Mouse (Mus musculus) lung, embryonic 14.5 days (tissue): ENCODE results near the gene Mydgf. TPM values are rescaled to one million over a fixed set of nuclear protein-coding genes. Genes with fewer than 3 reads are reported as not detected.

Experiments
- ATAC-seq: fragments of 200-750 bp; cut with Nextera tagmentation; 2 replicates; pipeline ENCODE4 v1.8.0; 2017; ENCODE audit warnings: mild to moderate bottlenecking, moderate TSS enrichment, moderate library complexity; ENCODE audit not compliant: insufficient read depth
- DNase-seq: peaks from one replicate; pipeline ENCODE4 v3.0.0-alpha.2; 2015
- H3K27ac ChIP-seq: fragments of 300-500 bp; sonication (generic); 2 replicates; pipeline ENCODE4 v1.5.1; 2014; ENCODE audit warnings: low read depth, mild to moderate bottlenecking, moderate library complexity
- H3K27me3 ChIP-seq: fragments of 300-500 bp; sonication (generic); 2 replicates; pipeline ENCODE4 v1.6.1; 2014; ENCODE audit warnings: low read length, control low read depth; ENCODE audit not compliant: insufficient read depth
- H3K36me3 ChIP-seq: fragments of 300-500 bp; sonication (generic); 2 replicates; pipeline ENCODE4 v1.6.1; 2014; ENCODE audit warnings: control low read depth; ENCODE audit not compliant: insufficient read depth
- H3K4me1 ChIP-seq: fragments of 300-500 bp; sonication (generic); 2 replicates; pipeline ENCODE4 v1.6.1; 2014; ENCODE audit warnings: antibody characterized with exemption, control low read depth; ENCODE audit not compliant: insufficient read depth
- H3K4me2 ChIP-seq: fragments of 300-500 bp; sonication (generic); 2 replicates; pipeline ENCODE4 v1.6.1; 2014; ENCODE audit warnings: mild to moderate bottlenecking
- H3K4me3 ChIP-seq: fragments of 300-500 bp; sonication (generic); 2 replicates; pipeline ENCODE4 v1.5.1; 2014; ENCODE audit warnings: low read depth, low read length
- H3K9ac ChIP-seq: fragments of 300-500 bp; sonication (generic); 2 replicates; pipeline ENCODE4 v1.6.1; 2014
- H3K9me3 ChIP-seq: fragments of 300-500 bp; sonication (generic); 2 replicates; pipeline ENCODE4 v1.6.1; 2016; ENCODE audit warnings: low read depth, low read length, control low read depth
- CTCF ChIP-seq: IDR thresholded peaks from 2 replicates; pipeline ENCODE4 v1.5.1; 2016; ENCODE audit warnings: antibody characterized with exemption, low read depth
- WGBS: fragments of 180-500 bp; shearing (Covaris S2); extraction: QIAGEN DNeasy Blood & Tissue Kit; methylation state at CpG from one replicate; pipeline ENCODE4 v1.1.7; 2014; 5-methylcytosine and 5-hydroxymethylcytosine counted together
- polyA plus RNA-seq: library from polyadenylated mRNA; unstranded; fragments of >200 nt; fragmentation: Nextera tagmentation; extraction: Ambion mirVana; gene quantifications from 2 replicates; pipeline ENCODE4 v1.2.1, GENCODE M21; 2014

Mydgf gene
- polyA plus RNA-seq, 1 experiment from 2014 or later: 95.3 TPM

DNA sequence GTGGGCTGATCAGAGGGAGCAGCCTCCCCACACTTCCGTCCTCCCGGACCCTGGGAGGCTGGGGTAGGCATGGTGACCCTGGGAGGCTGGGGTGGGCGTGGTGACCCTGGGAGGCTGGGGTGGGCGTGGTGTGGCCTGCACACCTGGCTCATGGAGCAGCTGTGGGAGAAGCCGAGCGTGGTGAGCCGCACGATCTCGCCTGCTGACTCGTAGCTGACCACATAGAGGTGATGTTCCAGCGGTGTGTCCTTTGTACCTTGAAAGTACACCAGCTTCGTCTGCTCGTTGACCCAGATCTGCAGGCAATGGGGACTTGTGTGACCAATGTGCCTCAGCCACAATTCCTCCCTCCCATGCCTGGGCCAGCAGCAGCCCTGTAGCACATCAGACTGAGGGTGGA, 11.0 kb upstream of the Mydgf start:
- WGBS: 88% methylated on average over 13 of the region's 13 CpGs
- H3K9ac ChIP-seq: no peak overlapping the region
- TF ChIP-seq CTCF: no peak
- H3K4me1 ChIP-seq: no peaks in the 10 kb centered on the region
- ATAC-seq (0 out of 2 replicates have a peak, but pooled peaks have one; percentile 21), DNase-seq (no peak)
- H3K27ac ChIP-seq: no peak overlapping the region
- no peaks in the 10 kb centered on the region for H3K27me3 ChIP-seq
- H3K9me3 ChIP-seq: no peaks in the 10 kb centered on the region
- H3K36me3 ChIP-seq: peaks cover 88% of the 10 kb centered on the region
- H3K4me2 ChIP-seq: no peak overlapping the region
- no peak overlapping the region for H3K4me3 ChIP-seq

DNA sequence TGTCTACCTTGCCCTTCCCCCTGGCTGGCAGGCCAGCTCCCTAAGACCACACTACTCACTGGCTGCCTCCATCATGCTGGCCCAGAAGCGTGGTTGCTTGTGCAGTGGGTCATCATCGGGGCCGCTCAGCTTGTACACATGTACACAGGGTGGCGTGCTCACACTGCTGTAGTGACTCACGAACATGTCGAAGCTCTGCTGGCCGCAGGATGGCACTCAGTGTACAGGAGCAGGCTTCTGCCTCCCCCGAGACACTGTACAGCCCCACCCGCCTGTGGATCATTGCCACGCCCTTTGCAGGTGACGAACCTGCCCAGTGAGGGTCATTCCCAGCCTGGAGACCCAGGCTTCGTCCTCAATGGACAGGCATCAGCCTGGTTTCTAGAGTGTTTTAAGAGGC, 10.6 kb upstream of the Mydgf start:
- H3K36me3 ChIP-seq: peaks cover 91% of the 10 kb centered on the region
- no peak overlapping the region for H3K27ac ChIP-seq
- no peak for DNase-seq
- no peaks in the 10 kb centered on the region for H3K9me3 ChIP-seq
- 0 out of 2 replicates have a peak, but pooled peaks have one; percentile 23 for ATAC-seq
- no peak overlapping the region for H3K9ac ChIP-seq
- H3K4me2 ChIP-seq: no peak overlapping the region
- no peaks in the 10 kb centered on the region for H3K27me3 ChIP-seq
- 89% methylated on average over 12 of the region's 12 CpGs for WGBS
- no peaks in the 10 kb centered on the region for H3K4me1 ChIP-seq
- H3K4me3 ChIP-seq: no peak overlapping the region
- no peak for TF ChIP-seq CTCF

DNA sequence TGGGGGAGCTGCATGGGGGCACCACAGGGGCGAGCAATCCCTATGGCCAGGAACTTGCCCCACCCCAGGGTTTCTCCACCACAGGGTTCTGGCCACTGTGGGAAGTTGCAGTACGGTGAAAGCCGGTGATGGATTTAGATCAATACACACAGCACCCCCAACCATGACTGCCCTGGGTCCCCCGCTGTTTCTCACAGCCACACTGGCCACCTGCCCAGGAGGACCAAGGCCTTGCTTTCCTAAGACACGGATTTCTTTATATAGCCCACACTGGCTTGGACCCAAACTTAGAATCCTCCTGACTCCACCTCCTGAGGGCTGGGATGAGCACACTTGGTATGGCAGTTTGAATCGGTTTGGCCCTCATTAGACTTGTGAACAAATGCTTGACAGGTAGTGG, 7.5 kb upstream of the Mydgf start:
- Histone ChIP-seq H3K4me2 (no peak overlapping the region), H3K27me3 (no peaks in the 10 kb centered on the region), H3K9ac (no peak overlapping the region), H3K9me3 (no peaks in the 10 kb centered on the region), H3K4me1 (no peaks in the 10 kb centered on the region), H3K36me3 (peaks cover 88% of the 10 kb centered on the region), H3K27ac (no peak overlapping the region), H3K4me3 (no peak overlapping the region)
- ATAC-seq (no peak), DNase-seq (no peak)
- 85% methylated on average over 6 of the region's 6 CpGs for WGBS
- no peak for TF ChIP-seq CTCF

DNA sequence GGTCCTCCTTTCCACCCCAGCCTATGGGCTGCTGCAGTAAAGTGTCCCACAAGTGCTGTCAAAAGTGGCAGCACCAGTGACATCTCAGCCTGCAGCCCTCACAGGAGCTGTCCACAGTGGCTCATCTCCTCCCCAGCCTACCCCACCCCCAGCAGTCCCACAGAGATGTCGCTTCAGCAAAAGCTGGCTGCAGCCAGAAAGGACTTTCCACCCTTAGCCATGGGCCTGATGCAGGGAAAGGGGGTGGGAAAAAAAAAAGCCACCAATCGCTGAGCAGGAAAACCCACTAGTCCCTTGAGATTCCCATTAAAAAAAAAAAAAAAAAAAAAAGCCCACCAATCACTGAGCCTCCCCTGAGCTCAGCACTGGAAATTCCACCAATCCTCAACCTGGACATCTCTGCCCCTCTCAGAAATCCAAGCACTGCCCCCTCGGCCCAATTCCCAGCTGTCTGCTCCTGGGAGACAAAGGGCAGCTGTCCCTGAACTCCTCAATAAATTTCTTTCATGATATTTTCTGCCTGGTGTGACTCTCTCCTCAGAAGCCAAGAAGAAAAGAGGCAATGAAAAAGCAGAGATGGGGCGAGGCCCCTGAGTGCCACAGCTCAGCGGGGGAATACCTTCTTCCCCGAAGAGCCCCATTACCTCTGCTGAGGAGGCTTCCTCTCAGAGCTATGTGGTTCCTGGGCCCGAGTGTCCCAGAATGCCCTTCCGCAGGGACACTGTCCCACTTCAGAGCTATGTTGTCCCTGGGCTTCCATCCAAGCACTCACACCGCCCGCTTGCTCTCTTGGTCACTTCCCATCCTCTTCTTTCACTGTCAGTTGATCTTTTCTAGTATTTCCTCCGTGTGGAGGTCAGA, 1.8 kb upstream of the Mydgf start:
- ATAC-seq: peak; percentile 68
- Histone ChIP-seq H3K9ac (no peak overlapping the region), H3K36me3 (peaks cover 57% of the 10 kb centered on the region), H3K27ac (peak overlapping the region; percentile 72), H3K9me3 (no peaks in the 10 kb centered on the region), H3K27me3 (no peaks in the 10 kb centered on the region), H3K4me2 (peak overlapping the region; percentile 94; the same call in 1 of the 2 replicates), H3K4me1 (peaks cover 5% of the 10 kb centered on the region; the same call in 1 of the 2 replicates), H3K4me3 (no peak overlapping the region)
- peak; percentile 77 for DNase-seq
- 36% methylated on average over 11 of the region's 11 CpGs for WGBS
- no peak for TF ChIP-seq CTCF

DNA sequence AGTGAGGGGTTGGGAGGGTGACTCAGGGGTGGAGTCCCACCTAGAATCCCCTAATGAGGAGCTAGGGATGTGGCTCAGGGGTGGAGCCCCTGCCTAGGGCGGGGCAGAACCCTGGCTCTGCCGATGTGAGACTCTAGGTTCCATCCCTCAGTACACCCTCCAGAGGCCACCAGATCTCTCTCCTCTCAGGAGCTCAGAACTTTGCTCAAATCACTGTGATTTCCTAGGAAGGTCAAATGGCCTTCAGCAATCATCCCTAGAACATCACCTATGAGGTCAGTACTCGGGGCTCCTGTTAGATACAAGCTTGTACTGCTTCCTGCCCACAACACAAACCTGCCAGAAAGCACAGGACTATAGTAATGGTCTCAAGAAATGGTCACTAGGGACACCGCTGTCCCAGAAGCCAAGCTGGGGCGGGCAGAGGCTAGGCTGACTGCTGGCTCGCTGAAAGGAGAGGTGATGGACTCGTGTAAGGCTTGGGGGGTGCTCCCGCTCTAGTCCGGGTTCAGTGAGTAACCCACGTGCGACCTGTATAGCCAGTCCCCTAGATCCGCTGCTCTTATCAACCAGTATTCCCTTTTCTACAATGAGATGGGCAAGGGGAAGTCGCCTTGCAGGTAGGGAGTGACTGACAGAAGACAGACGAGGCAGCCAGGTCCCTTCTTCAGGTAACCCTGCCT, 604 bp downstream of the Mydgf start:
- Histone ChIP-seq H3K4me1 (peaks cover 5% of the 10 kb centered on the region; the same call in 1 of the 2 replicates), H3K27ac (peak overlapping the region; percentile 51), H3K4me2 (peak overlapping the region; percentile 94), H3K4me3 (peak overlapping the region; percentile 91), H3K36me3 (peaks cover 55% of the 10 kb centered on the region), H3K9me3 (no peaks in the 10 kb centered on the region), H3K9ac (peak overlapping the region; percentile 78), H3K27me3 (no peaks in the 10 kb centered on the region)
- peak; percentile 10 for DNase-seq
- peak; percentile 18 for ATAC-seq
- WGBS: under 1% methylated on average over 14 of the region's 14 CpGs
- no peak for TF ChIP-seq CTCF

DNA sequence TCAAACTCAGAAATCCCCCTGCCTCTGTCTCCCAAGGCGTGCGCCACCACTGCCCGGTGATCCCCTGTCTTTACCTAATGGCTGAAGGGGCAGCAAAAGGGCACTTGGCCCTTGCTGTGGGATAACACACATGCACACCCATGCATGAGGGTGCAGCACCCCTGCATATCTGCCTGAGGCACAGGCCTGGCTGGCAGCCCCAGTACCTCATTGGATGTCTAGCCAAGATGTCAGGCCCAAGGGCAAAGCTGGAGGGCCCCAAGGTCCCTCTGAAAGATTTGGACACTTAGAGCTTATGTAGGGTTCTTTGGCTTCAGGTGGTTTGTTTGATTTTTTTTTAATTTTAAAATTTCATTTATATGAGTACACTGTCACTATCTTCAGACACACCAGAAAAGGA, 8.3 kb downstream of the Mydgf start:
- no peaks in the 10 kb centered on the region for H3K9me3 ChIP-seq
- no peaks in the 10 kb centered on the region for H3K27me3 ChIP-seq
- peaks cover 49% of the 10 kb centered on the region for H3K36me3 ChIP-seq
- no peak for TF ChIP-seq CTCF
- H3K27ac ChIP-seq: no peak overlapping the region
- 97% methylated on average over 3 of the region's 3 CpGs for WGBS
- H3K4me1 ChIP-seq: no peaks in the 10 kb centered on the region
- no peak overlapping the region for H3K9ac ChIP-seq
- no peak overlapping the region for H3K4me3 ChIP-seq
- H3K4me2 ChIP-seq: no peak overlapping the region
- ATAC-seq (no peak), DNase-seq (no peak)

DNA sequence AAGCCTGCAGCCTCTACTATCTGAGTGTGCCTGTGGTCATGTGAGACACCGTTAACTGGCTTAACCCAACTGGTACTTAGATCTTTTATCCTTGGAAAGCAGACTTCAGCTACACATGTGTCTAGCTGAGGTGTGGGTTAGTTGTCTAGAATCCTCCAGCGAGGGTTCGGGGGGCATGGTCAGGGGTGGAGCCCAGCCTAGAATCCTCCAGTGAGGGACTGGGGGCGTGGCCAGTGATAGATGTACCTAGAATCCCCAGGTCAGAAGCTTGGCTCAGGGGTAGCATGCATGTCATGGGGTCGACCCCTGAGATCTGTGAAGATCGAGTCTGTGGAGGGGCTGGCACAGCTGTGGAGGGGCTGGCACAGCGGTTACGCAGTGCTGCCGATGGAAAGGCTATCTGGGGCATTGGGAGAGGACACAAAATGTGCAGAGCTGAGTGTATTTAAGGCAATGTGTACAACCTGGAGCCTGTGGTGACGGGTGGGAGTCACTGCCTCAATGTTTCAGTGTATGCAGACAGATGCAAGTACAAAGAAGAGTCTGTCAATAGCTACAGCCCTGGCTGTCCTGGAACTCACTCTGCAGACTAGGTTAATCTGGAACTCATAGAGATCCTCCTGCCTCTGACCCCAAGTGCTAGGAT, 10.2 kb downstream of the Mydgf start:
- no peak for TF ChIP-seq CTCF
- Histone ChIP-seq H3K27ac (no peak overlapping the region), H3K27me3 (no peaks in the 10 kb centered on the region), H3K9ac (no peak overlapping the region), H3K9me3 (no peaks in the 10 kb centered on the region), H3K4me3 (no peak overlapping the region), H3K36me3 (peaks cover 33% of the 10 kb centered on the region), H3K4me2 (no peak overlapping the region), H3K4me1 (no peaks in the 10 kb centered on the region)
- DNase-seq (no peak), ATAC-seq (no peak)
- WGBS: 49% methylated on average over 10 of the region's 10 CpGs
